Mouse (Mus musculus): ENCODE data around the gene Myo15b.
A peak's percentile ranks its signal among the peaks of the same experiment; 100 is the strongest.
"Not testable (repeated sequence)": the region's sequence is repeated elsewhere in the genome, so short reads cannot be mapped to it uniquely, and the experiment has no call there.

The Myo15b gene

GRCm38 (mm10) chr11:115831518-115831917 is 26.7 kb upstream of the Myo15b start:
- no peak for DNase-seq (ENCODE audit: low spot score)

- no peak for DNase-seq (ENCODE audit: low spot score)
Observed at GRCm38 (mm10) chr11:115832064-115832463, 26.1 kb upstream of the Myo15b start.

DNA sequence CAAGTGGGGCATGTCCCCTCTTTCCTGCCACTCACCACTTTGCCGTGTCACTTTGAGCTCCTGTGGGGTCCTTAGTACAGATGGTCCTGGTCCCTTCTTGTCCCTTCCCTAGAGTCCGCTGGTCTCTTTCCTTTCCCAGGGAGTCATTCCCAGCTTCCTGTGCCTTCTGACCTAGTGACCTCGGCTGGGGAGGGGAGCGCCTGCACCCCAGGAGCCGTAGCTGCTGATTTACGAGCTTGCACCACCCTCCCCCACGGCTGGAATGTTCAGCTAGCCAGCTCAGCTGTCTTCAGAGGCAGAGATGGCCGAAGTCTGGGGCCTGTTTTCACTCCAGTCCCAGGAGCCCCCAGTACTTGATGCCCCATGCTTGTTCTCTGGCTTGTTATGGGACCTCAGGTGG is 25.7 kb upstream of the Myo15b start:
- no peak for DNase-seq (ENCODE audit: low spot score)

- DNase-seq (ENCODE audit: low spot score): no peak
Observed at GRCm38 (mm10) chr11:115833021-115833513, 25.1 kb upstream of the Myo15b start.

GRCm38 (mm10) chr11:115834033-115834432 is 24.2 kb upstream of the Myo15b start:
- no peak for DNase-seq (ENCODE audit: low spot score)

DNA sequence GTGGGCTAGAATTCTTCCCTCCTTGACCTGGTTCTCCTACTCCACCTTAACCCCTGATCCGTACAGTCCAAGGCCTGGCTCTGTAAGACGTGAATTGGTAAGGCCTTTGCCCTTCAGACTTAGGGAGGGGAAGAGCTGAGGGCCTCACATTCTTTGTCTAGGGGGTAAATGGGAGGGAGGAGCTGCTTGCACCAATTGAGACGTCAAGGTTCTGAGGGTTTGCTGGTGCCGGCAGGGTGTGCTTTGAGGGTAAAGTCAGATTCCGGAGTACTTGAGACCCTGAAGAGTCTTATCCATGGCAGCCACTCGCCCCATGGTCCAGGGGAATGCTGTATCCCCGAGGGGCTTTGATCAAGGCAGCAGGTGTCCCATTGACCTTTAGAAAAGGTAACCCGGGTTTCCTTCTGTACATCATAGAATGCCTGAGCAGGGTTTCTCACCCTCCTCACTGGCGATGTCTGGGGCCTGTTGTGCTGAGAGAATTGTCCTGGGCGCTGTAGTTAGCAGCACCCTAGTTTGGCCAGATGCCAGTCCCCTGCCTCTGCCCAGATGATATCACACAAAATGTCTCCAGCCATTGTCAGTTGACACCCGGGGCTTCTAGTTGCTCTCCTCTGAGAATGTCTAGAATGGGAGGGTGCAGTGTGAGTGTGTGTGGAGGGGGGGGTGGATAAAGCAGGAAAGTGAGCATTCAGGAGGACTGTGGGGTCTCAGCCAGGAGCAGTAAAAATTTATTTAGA is 21.4 kb upstream of the Myo15b start:
- no peak for DNase-seq (ENCODE audit: low spot score)

GRCm38 (mm10) chr11:115837606-115838345 is 20.4 kb upstream of the Myo15b start:
- DNase-seq (ENCODE audit: low spot score): no peak

- DNase-seq (ENCODE audit: low spot score): no peak
Observed at GRCm38 (mm10) chr11:115838895-115839311, 19.3 kb upstream of the Myo15b start.

GRCm38 (mm10) chr11:115839732-115840131 is 18.5 kb upstream of the Myo15b start:
- no peak for DNase-seq (ENCODE audit: low spot score)

- DNase-seq (ENCODE audit: low spot score): no peak
Observed at GRCm38 (mm10) chr11:115841044-115841443, 17.2 kb upstream of the Myo15b start.

GRCm38 (mm10) chr11:115841961-115842550 is 16.1 kb upstream of the Myo15b start:
- DNase-seq (ENCODE audit: low spot score): no peak

DNA sequence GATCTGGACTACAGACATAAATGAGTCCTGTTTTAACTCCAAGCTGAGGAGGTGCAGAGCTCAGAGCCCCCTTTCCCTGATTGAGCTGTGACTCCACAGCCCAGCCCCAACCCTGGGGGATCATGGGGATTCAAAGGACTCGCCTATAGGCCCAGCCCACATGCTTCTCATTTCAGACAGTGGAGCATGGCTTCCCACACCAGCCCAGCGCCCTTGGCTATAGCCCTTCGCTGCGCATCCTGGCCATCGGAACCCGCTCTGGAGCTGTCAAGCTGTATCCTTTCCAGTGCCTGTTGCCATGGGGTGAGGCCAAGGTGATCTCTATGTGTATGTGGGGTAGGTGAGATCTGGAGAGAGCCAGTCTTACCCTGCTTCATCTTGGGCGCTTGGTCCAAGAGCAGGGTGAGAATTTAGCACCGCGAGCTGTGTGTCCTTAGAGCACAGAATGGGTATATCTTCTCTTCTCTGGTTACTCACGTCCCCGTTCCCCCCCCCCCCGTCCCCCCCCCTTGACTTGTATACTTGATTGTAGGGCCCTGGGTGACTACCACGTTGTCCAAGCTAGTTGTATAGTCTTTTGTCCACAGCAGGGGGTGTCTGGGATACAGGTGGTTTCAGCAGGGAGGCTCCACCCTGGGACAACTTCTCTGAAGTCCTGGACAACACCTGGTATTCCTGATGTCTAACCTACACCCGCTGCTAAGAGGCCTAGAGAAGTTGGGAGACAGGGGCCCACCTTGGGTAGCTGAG is 14.9 kb upstream of the Myo15b start:
- no peak for DNase-seq (ENCODE audit: low spot score)

DNA sequence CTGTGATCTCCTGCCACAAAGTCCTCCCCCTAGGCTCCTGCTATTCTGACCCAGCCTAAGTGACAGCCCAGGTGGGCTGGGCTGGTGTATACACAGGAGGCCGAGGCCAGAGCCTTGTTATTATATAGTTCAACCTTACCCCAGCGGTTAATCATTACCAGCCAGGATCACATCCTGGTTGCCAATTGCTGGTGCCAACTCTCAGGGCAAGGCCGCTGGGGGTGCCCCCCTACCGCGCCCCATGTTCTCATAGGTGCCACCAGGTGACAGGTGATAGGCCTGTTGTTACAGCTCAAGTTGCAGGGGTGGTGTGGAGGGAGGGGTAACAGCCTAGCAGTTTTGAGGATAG is 14.3 kb upstream of the Myo15b start:
- no peak for DNase-seq (ENCODE audit: low spot score)

GRCm38 (mm10) chr11:115844240-115844639 is 14.0 kb upstream of the Myo15b start:
- DNase-seq (ENCODE audit: low spot score): no peak

DNA sequence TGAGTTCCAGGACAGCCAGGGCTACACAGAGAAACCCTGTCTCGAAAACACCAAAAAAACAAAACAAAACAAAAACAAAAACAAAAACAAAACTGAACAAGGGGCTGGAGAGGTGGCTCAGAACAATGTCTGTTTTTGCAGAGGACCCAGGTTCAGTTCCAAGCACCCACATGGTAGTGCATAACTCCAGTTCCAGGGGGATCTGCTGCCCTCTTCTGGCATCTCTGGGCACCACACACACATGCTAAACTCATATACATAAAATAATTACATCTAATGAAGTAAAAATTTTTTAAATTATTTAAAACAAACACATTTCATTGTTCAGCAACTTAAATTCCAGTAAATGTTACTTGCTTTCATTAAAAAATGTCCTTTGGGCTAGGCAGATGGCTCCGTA is 12.4 kb upstream of the Myo15b start:
- no peak for DNase-seq (ENCODE audit: low spot score)

DNA sequence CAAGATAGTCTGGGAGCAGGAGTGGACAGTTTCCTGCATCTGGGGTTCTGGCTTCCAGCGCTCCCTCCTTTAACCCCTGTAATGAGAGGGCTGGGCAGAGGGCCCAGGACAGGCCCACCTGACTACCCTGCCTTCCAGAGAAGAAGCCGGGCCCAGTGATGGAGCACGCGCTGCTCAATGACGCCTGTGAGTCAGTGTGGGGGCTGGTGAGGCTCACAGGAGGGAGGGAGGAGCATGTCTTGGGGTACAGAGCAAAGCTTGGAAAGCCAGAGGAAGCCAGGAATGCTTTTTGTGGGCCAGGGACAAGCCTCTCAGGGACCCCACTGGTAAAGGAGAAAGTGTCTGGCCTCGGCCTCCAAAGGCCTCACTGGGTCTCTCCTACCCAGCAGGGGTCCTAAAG is 3.5 kb upstream of the Myo15b start:
- DNase-seq (ENCODE audit: low spot score): no peak

GRCm38 (mm10) chr11:115857146-115857545 is 1.1 kb upstream of the Myo15b start:
- not testable (repeated sequence) for DNase-seq (ENCODE audit: low spot score)

DNA sequence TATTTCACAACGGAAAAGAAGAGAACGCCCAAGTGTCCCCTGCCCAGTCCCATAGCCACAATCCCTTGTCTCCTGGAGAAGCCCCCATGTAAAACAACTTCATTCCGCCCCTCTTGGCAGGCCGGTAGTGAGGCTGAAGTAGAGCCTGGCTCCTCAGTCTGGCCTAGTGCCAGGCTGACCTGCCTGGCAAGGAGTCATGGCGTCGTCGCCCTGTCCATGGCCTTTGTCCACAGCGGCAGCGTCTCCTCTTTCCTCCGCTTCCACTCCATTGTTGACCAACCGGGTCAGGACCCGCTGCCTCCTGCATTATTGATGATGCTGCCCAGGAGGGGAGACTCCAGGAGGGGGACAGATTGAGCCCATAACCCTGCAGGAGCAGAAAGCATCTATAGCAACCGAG is 270 bp upstream of the Myo15b start:
- no peak for DNase-seq (ENCODE audit: low spot score)

GRCm38 (mm10) chr11:115859143-115859945 is 1.1 kb downstream of the Myo15b start:
- DNase-seq (ENCODE audit: low spot score): peak; percentile 35

GRCm38 (mm10) chr11:115863895-115864294 is 5.7 kb downstream of the Myo15b start:
- DNase-seq (ENCODE audit: low spot score): no peak

- DNase-seq (ENCODE audit: low spot score): no peak
Observed at GRCm38 (mm10) chr11:115869393-115869792, 11.2 kb downstream of the Myo15b start.

- no peak for DNase-seq (ENCODE audit: low spot score)
Observed at GRCm38 (mm10) chr11:115872437-115872836, 14.2 kb downstream of the Myo15b start.

Data from left cerebral cortex, adult 11 months (tissue).